Mouse (Mus musculus) right cerebral cortex, adult 18-20 months (tissue): ENCODE measurements around the gene Gm21319.
"Not testable (repeated sequence)": the region's sequence is repeated elsewhere in the genome, so short reads cannot be mapped to it uniquely, and the experiment has no call there.

Experiments
- DNase-seq: peaks from one replicate; pipeline ENCODE4 v3.0.0; 2022; ENCODE audit warnings: mixed read lengths

The Gm21319 gene

DNA sequence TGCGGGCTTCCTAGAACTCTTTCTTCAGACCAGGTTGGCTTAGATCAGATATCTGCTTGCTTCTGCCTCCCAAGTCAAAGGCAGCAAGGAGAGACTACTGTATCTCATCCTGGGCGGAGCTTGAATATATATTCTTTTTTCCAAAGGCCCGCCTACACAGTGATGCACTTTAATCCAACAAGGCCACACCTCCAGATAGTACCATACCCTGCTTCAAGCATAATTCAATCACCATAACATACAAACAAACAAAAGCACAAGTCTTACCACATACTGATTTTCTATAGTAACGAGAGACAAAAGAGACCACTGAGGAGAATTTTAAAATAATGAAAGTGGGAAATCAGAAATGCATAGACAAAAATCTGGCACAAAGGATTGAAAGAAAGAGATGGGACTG, at the start of gene Gm21319:
TSS of gene Gm21319 (minus strand) at position 101 of the 400 bp plus-strand sequence.
- DNase-seq: not testable (repeated sequence)

DNA sequence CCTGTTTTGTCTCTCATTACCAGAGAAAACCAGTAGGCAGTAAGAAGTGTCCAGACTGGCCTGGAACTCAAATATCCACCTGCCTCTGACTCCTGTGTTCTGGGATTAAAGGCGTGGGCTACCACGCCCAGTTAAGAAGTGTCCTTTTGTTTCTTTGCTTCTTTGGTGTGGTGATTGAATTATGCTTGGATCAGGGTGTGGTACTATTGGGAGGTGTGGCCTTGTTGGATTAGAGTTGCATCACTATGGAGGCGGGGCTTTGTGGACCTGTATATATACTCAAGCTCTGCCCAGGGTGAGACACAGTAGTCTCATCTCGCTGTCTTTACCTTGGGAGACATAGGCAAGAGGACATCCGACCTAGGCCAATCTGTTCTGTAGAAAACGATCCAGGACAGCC, 40.7 kb upstream of the Gm21319 start, which contains the start of gene BB287469:
TSS of gene BB287469 (plus strand) at position 301 of the 400 bp plus-strand sequence.
- DNase-seq: not testable (repeated sequence)

DNA sequence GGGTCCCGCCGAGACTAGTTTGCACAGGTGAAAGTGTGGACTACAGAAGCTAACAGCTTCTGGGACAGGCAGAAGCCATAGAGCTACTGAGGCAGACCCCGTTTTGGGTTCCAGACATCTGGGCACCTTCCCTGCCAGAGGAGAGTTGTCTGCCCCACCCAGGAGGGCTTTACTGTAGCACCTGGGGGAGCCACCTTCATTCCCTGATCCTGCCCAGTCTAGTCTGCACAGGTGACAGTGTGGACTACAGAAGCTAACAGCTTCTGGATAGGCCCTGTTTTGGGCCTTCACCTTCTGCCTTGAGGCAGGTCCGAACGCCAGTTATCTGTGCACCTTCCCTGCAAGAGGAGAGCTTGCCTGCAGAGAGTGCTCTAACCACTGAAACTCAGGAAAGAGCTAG, 22.4 kb upstream of the Gm21319 start:
- not testable (repeated sequence) for DNase-seq

DNA sequence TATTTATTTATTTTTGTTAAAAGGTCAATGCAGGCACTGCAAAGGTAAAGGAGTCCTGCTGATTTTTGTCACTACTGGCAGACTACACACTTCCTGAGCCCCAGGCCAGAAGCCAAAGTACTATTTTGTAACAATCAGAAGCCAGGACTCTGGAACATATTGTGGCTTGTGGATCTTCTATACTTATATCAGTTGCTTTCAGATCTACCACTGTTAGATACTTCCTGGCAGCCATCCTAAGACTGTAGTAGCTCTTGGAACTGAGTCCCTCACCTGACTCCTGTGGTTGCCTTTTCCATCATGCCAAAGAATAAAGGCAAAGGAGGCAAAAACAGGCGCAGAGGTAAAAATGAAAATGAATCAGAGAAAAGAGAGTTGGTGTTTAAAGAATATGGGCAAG, 19.7 kb upstream of the Gm21319 start, which contains the start of gene Gm21936:
TSS of gene Gm21936 (plus strand) at position 301 of the 400 bp plus-strand sequence.
- DNase-seq: not testable (repeated sequence)
